Mouse (Mus musculus): ENCODE data around the gene Map2. TPM values are rescaled to one million over a fixed set of nuclear protein-coding genes. Genes with fewer than 3 reads are reported as not detected.

The Map2 gene
- polyA plus RNA-seq, 1 experiment = 8.7 TPM

DNA sequence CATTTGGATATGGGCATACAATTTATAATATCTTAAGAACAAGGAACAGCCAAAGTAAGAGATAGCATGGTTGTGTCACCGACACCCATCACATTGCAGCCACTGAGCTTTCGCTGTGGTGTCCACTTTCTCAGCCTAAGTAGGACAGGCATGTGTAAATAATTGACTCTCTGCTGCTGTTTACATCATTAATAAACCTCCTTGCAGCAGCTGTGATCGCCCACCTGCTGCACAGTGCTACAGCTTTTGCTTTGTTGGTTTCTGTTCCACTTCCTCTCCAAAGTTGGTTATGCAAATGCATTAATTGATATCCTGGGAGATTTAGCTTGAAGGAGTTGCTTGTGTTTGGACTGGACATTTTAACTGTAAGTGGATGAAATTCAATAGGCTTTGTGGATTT, 53.1 kb downstream of the Map2 start:
- 73% methylated on average over 3 of the region's 3 CpGs for WGBS
- no peak for DNase-seq
- no peak for TF ChIP-seq CTCF (IDR thresholded peaks at IDR 0.05; ENCODE audit: insufficient read depth, low read length)
- no peak for TF ChIP-seq POLR2A (IDR thresholded peaks at IDR 0.05; ENCODE audit: borderline replicate concordance, extremely low read depth, low read depth, low read length)
- Histone ChIP-seq H3K4me3 (replicated peaks; ENCODE audit: extremely low read depth, low read depth, low read length) (no peak overlapping the region), H3K4me1 (ENCODE audit: control insufficient read depth, insufficient read depth, low read length) (no peaks in the 10 kb centered on the region)

DNA sequence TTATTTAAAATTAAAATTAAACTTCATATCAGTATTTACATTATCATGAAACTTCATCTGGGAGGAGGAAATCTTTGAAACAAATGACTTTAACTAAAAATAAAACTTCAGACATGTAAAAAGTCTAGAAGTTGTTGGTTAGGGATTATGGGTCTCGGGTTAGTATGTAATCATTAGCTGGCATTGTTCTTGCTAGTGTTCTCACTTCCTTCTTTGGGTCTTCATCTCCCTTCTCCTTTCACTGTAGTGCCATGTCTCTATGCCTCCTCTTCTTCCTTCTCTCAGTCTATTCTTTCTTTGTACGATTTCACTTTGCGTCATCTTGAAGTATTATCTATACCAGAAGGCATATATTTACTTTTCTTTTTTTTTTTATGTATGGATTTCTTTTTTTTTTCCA, 55.3 kb downstream of the Map2 start:
- no peaks in the 10 kb centered on the region for H3K4me1 ChIP-seq (ENCODE audit: control insufficient read depth, insufficient read depth, low read length)
- no peak for TF ChIP-seq POLR2A (IDR thresholded peaks at IDR 0.05; ENCODE audit: borderline replicate concordance, extremely low read depth, low read depth, low read length)
- no peak for TF ChIP-seq CTCF (IDR thresholded peaks at IDR 0.05; ENCODE audit: insufficient read depth, low read length)
- no peak for DNase-seq
- H3K4me3 ChIP-seq (replicated peaks; ENCODE audit: extremely low read depth, low read depth, low read length) = no peak overlapping the region
- WGBS = 91% methylated on average over 3 of the region's 3 CpGs

DNA sequence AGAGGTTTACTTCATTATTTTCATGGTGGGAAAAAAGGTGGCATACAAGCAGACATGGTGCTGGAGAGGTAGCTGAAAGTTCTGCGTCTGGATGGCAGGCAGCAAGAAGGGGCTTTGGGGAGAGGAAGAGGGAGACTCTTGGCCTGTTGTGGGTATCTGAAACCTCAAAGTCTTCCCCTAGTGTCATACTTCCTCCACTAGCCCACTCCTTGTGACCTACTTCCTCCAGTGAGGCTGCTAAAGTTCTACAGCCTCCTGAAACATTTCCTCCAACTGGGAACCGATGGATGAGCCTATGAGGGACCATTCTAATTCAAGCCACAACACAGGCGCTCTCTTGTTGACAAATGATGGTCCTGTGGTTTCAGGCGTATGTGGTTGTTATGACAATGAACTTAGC, 56.9 kb downstream of the Map2 start:
- no peak for TF ChIP-seq POLR2A (IDR thresholded peaks at IDR 0.05; ENCODE audit: borderline replicate concordance, extremely low read depth, low read depth, low read length)
- no peak for TF ChIP-seq CTCF (IDR thresholded peaks at IDR 0.05; ENCODE audit: insufficient read depth, low read length)

DNA sequence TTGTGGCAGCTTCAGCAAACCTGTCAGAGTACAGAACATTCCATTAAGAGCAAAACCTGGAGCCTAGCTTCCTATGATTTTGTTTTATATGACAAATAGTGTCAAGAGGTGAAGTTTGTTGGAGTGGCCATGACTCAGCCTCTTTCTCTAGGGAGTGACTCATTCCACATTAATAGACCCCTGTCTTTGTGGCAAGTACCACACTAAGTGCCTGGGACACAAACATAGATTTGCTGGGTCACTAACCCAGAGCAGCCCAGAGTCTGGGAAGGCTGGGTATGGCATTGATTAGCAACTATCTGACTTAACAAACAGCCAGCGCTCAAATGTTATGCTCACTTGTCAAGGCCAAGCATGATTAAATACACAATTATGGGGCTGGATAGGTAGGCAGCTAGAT, 69.8 kb downstream of the Map2 start:
- 60% methylated on average over 1 of the region's 1 CpGs for WGBS
- peak; percentile 10 for DNase-seq
- Histone ChIP-seq H3K4me1 (ENCODE audit: control insufficient read depth, insufficient read depth, low read length) (no peaks in the 10 kb centered on the region), H3K4me3 (replicated peaks; ENCODE audit: extremely low read depth, low read depth, low read length) (no peak overlapping the region)
- no peak for TF ChIP-seq POLR2A (IDR thresholded peaks at IDR 0.05; ENCODE audit: borderline replicate concordance, extremely low read depth, low read depth, low read length)
- no peak for TF ChIP-seq CTCF (IDR thresholded peaks at IDR 0.05; ENCODE audit: insufficient read depth, low read length)

More for the DNA sequence above, 56.9 kb downstream of the Map2 start:
- 83% methylated on average over 4 of the region's 4 CpGs for WGBS
- DNase-seq = no peak
- H3K4me3 ChIP-seq (replicated peaks; ENCODE audit: extremely low read depth, low read depth, low read length) = no peak overlapping the region
- H3K4me1 ChIP-seq (ENCODE audit: control insufficient read depth, insufficient read depth, low read length) = no peaks in the 10 kb centered on the region

DNA sequence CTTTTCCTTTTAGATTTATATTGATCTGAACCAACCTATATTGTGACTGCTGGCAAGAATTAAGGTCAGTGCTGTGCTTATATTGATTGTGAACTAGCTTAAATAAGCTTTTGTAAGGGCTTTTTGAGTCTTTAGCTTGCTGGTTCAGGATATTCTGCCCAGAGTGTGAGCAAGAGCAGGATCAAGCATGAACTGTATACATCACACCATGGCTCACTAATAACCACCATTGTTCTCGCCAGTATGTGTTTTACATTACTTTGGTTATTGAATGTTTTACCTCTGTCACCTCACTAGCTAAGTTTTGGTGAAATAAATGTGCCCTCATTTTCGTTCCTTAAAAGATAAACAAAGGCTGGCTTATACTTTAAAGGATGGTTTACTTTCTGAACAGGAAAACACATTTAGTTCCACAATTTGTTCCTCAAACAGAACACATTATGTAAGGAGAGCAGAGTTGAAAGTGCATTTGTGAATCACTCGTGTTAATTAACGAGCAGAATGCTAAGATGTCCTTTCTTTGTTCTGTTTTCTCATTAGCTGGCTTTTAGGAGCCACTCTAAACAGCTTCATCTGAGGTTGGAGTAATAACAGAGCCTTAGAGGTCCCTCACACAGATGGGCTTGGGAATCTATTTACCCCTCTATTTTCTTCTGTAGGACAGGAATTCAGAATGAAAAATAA, 76.7 kb downstream of the Map2 start:
- TF ChIP-seq POLR2A (IDR thresholded peaks at IDR 0.05; ENCODE audit: borderline replicate concordance, extremely low read depth, low read depth, low read length) (no peak), CTCF (IDR thresholded peaks at IDR 0.05; ENCODE audit: insufficient read depth, low read length) (no peak)
- WGBS = 32% methylated on average over 4 of the region's 4 CpGs
- no peak for DNase-seq

DNA sequence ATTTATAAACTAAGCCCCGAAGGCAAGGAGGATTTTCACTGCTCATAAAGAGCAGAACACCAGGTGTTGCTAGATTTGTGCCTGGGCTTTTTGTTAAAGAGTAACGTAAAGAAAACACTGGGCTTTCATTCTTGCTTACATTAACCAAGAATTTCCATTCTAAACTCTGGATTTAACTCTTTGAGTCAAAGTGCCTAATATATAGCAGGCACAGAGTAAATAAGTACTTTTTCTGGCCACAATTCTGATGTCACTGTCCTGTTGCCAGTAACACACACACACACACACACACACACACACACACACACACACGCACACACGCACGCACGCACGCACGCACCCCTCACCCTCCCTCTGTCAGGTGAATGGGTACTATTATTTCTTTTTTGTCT, 77.3 kb downstream of the Map2 start:
- no peak for TF ChIP-seq CTCF (IDR thresholded peaks at IDR 0.05; ENCODE audit: insufficient read depth, low read length)
- no peak for TF ChIP-seq POLR2A (IDR thresholded peaks at IDR 0.05; ENCODE audit: borderline replicate concordance, extremely low read depth, low read depth, low read length)
- 76% methylated on average over 8 of the region's 8 CpGs for WGBS
- no peak for DNase-seq

More for the DNA sequence above, 76.7 kb downstream of the Map2 start:
- no peaks in the 10 kb centered on the region for H3K4me1 ChIP-seq (ENCODE audit: control insufficient read depth, insufficient read depth, low read length)
- no peak overlapping the region for H3K4me3 ChIP-seq (replicated peaks; ENCODE audit: extremely low read depth, low read depth, low read length)

DNA sequence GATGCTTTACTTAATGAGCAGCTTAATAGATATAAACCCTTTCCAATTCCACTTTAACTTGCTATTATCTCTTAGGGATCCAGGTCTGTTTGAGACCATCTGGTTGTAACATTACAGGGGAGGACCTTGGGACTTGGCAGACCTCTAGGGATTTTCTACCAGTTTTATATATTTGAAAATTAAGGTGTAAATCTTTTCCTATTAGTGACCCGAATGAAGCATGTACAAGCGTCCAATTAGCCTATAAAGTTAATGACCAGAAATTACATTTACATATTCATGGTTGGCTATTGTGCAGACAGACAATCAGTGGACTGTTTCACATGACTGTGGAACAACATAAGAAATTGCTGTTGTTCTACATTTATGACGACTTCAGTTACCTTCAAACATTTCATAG, 88.1 kb downstream of the Map2 start:
- no peak for DNase-seq
- TF ChIP-seq POLR2A (IDR thresholded peaks at IDR 0.05; ENCODE audit: borderline replicate concordance, extremely low read depth, low read depth, low read length) = no peak
- no peak for TF ChIP-seq CTCF (IDR thresholded peaks at IDR 0.05; ENCODE audit: insufficient read depth, low read length)
- Histone ChIP-seq H3K4me1 (ENCODE audit: control insufficient read depth, insufficient read depth, low read length) (no peaks in the 10 kb centered on the region), H3K4me3 (replicated peaks; ENCODE audit: extremely low read depth, low read depth, low read length) (no peak overlapping the region)
- WGBS = 87% methylated on average over 3 of the region's 3 CpGs

More for the DNA sequence above, 77.3 kb downstream of the Map2 start:
- Histone ChIP-seq H3K4me3 (replicated peaks; ENCODE audit: extremely low read depth, low read depth, low read length) (no peak overlapping the region), H3K4me1 (ENCODE audit: control insufficient read depth, insufficient read depth, low read length) (no peaks in the 10 kb centered on the region)

DNA sequence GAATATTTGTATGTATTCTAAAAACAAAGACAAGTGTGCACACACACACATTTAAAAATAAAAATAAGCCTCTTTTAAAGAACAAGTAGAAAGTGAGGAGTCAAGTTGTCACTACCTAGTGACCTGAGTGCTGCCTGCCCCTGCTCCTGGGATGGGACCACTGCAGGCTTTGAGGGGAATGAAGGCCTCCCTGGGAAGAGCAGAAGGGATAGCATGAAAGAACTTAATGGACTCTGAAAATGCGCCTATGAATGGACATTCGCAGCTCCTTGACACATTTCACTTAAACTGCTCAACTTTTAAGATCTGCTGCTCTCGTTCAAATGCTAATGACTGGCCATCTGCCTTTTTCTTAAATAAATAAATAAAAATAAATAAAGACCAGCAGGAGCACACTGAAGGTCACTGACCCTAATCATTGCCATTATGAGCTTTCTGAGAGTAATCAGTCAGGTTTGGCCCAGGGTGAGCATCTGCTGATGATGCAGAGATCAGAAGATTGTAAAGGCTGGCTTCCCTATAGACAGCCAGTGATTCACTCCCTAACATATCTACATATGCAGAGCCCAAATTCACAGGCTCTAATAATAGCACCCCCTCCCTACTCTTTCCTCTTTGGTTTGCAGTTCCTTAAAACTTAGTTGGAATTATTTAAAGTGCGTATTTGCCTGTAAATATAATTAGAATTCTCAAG, 91.3 kb downstream of the Map2 start:
- 66% methylated on average over 4 of the region's 4 CpGs for WGBS
- H3K4me3 ChIP-seq (replicated peaks; ENCODE audit: extremely low read depth, low read depth, low read length) = no peak overlapping the region
- DNase-seq = no peak
- no peak for TF ChIP-seq CTCF (IDR thresholded peaks at IDR 0.05; ENCODE audit: insufficient read depth, low read length)
- no peak for TF ChIP-seq POLR2A (IDR thresholded peaks at IDR 0.05; ENCODE audit: borderline replicate concordance, extremely low read depth, low read depth, low read length)
- no peaks in the 10 kb centered on the region for H3K4me1 ChIP-seq (ENCODE audit: control insufficient read depth, insufficient read depth, low read length)

DNA sequence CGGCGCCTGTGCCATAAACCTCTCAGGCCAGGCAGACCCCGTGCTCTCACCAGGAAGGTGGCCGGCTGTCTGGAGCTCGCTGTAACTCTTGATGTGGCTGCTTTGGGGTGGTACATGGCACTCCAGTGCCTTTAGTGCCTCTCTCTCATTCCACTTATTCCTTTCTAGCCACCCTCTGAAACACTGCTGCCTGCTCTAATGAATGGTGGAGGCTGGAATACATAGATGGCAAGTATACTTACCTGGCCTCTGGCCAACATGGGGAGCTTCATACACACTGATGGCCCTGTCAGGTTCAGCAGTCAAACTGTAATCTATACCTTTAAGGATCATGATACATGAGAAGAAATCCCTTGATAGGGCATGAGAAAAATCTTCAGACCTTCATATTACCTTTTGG, 102.6 kb downstream of the Map2 start:
- WGBS = 64% methylated on average over 5 of the region's 5 CpGs
- H3K4me1 ChIP-seq (ENCODE audit: control insufficient read depth, insufficient read depth, low read length) = no peaks in the 10 kb centered on the region; the same call in 1 of the 2 replicates
- no peak overlapping the region for H3K4me3 ChIP-seq (replicated peaks; ENCODE audit: extremely low read depth, low read depth, low read length)
- DNase-seq = no peak
- TF ChIP-seq POLR2A (IDR thresholded peaks at IDR 0.05; ENCODE audit: borderline replicate concordance, extremely low read depth, low read depth, low read length) = no peak
- no peak for TF ChIP-seq CTCF (IDR thresholded peaks at IDR 0.05; ENCODE audit: insufficient read depth, low read length)

Measured in lung, adult 2 months (tissue).